Mouse (Mus musculus) cortical plate, adult 2 months (tissue): ENCODE results near the gene Cars.

Experiments
- CTCF ChIP-seq: fragments of 200-500 bp; IDR thresholded peaks from 2 replicates; pipeline ENCODE4 v1.5.1; 2011; ENCODE audit warnings: mild to moderate bottlenecking, control low read depth, low read length; ENCODE audit not compliant: insufficient read depth; ENCODE audit errors: extremely low read depth
- POLR2A ChIP-seq: fragments of 200-500 bp; IDR thresholded peaks from 2 replicates; pipeline ENCODE4 v1.6.1; 2011; ENCODE audit warnings: mild to moderate bottlenecking, low read length, control low read depth; ENCODE audit not compliant: insufficient read depth; ENCODE audit errors: extremely low read depth

GRCm38 (mm10) chr7:143511335-143511712, 88.6 kb downstream of the Cars start:
- TF ChIP-seq CTCF (no peak), POLR2A (no peak)
